Mouse (Mus musculus) intestine, embryonic 16.5 days (tissue): Measurements from ENCODE around the gene Wnt10a. TPM values are rescaled to one million over a fixed set of nuclear protein-coding genes. Genes with fewer than 3 reads are reported as not detected.
A peak's percentile ranks its signal among the peaks of the same experiment; 100 is the strongest.
"Not testable (repeated sequence)": the region's sequence is repeated elsewhere in the genome, so short reads cannot be mapped to it uniquely, and the experiment has no call there.

Experiments
- ATAC-seq: fragments of 200-750 bp; cut with Nextera tagmentation; 2 replicates; pipeline ENCODE4 v1.8.0; 2017; ENCODE audit warnings: moderate TSS enrichment, moderate library complexity
- H3K27ac ChIP-seq: fragments of 300-500 bp; sonication (generic); 2 replicates; pipeline ENCODE4 v1.5.1; 2014; ENCODE audit warnings: mild to moderate bottlenecking, low read length
- H3K27me3 ChIP-seq: fragments of 300-500 bp; sonication (generic); replicated peaks from 2 replicates; pipeline ENCODE4 v1.6.1; 2014; ENCODE audit warnings: low read length, control low read depth, mixed read lengths; ENCODE audit not compliant: control insufficient read depth, insufficient read depth
- H3K36me3 ChIP-seq: fragments of 300-500 bp; sonication (generic); 2 replicates; pipeline ENCODE4 v1.6.1; 2014; ENCODE audit warnings: low read length, control low read depth; ENCODE audit not compliant: control insufficient read depth, insufficient read depth
- H3K4me1 ChIP-seq: fragments of 300-500 bp; sonication (generic); 2 replicates; pipeline ENCODE4 v1.6.1; 2014; ENCODE audit warnings: low read length, control low read depth, mixed read lengths; ENCODE audit not compliant: control insufficient read depth, insufficient read depth
- H3K4me2 ChIP-seq: fragments of 300-500 bp; sonication (generic); 2 replicates; pipeline ENCODE4 v1.6.1; 2014; ENCODE audit warnings: low read depth, low read length, control low read depth
- H3K4me3 ChIP-seq: fragments of 300-500 bp; sonication (generic); 2 replicates; pipeline ENCODE4 v1.5.1; 2014; ENCODE audit warnings: mild to moderate bottlenecking, low read length
- H3K9ac ChIP-seq: fragments of 300-500 bp; sonication (generic); 2 replicates; pipeline ENCODE4 v1.6.1; 2014; ENCODE audit warnings: low read depth, low read length
- H3K9me3 ChIP-seq: fragments of 300-500 bp; sonication (generic); 2 replicates; pipeline ENCODE4 v1.6.1; 2016; ENCODE audit warnings: low read length, control low read depth; ENCODE audit not compliant: control insufficient read depth
- WGBS: fragments of 180-500 bp; shearing (Covaris S2); extraction: QIAGEN DNeasy Blood & Tissue Kit; methylation state at CpG from one replicate; pipeline ENCODE4 v1.1.7; 2014; 5-methylcytosine and 5-hydroxymethylcytosine counted together
- polyA plus RNA-seq: library from polyadenylated mRNA; unstranded; fragments of >200 nt; fragmentation: Nextera tagmentation; extraction: Ambion mirVana; gene quantifications from 2 replicates; pipeline ENCODE4 v1.2.1, GENCODE M21; 2015

Gene Wnt10a
- polyA plus RNA-seq, 1 experiment from 2014 or later, result 0.05 TPM

DNA sequence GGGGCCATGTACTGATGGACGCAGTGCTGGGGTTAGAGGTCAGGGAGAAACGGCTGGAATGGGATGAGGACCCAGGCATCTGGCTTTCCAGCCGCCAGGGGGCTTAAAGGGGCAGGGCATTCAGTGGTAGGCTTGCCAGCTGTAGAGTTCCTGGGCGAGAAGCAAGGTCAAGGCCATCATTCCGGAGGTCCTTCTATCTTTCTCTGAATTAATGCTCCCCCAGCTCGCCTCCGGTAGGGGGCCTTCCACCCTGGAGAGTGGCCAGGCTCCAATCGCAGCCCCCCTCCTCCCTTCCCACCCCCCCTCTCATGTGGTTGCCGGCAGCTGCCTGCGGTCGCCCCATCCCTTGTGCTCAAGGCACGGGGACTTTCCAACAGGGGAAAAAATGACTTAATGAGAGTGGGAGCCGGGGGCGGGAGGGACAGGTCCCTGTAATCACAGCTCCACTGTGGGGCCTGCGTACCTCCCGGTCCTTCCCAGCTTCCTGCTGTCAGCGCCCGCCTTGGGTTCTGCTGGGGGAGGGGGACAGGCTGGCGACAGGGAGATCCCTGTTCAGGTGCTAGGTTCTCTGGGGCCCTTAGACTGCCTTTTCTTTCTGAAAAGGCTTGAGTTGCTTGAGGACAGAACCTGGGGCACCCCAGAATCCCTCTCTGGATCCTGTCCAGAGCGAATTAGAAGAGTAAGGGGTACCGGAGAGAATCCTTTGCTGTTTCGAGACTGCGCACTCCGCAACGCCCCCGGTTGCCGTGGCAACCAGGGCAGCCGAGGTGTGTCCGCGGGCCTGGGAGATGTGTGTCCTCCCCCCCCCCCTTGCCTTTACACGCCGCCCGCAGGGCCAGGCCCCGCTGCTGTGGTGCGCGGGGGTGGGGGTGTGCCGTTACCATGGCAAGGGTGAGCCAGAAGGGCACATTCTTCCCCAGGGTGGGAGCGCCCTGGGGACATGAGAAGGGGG lies 15.3 kb downstream of the Wnt10a start:
- ATAC-seq, result no peak

DNA sequence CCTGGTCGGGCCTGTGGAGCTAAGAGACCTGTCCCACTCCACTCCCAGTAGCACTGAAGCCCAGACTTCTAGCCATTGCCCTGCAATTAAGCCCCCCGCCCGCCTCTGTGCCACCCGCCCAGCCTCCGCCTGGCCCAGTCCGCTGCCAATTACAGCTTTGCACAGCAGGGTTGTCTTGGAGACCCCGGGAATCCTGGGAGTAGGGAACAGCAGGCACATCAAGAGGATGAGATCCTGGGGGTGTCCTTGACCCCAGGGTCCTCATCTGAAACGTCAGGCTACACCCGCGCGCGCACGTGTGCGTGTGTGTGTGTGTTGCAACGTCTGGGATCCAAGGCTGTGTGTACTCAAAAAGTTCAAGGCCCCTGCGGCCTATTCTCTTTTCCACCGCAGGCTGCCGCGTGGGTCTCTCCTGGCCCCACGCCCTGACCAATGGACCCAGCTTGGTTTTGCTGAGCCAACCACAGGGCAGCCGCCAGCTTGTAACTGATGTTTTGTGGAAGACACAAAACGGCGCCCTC lies 16.3 kb downstream of the Wnt10a start:
- Histone ChIP-seq H3K36me3 (no peaks in the 10 kb centered on the region), H3K9ac (no peak overlapping the region), H3K4me1 (peaks cover 21% of the 10 kb centered on the region), H3K27me3 (peaks cover 62% of the 10 kb centered on the region), H3K4me3 (no peak overlapping the region), H3K9me3 (no peaks in the 10 kb centered on the region), H3K27ac (no peak overlapping the region), H3K4me2 (0 out of 2 replicates have a peak overlapping the region, but pooled peaks have one; percentile 5)
- WGBS, result 5% methylated on average over 23 of the region's 23 CpGs
- ATAC-seq, result peak; percentile 7; the same call in 1 of the 2 replicates

More for the DNA sequence above, 15.3 kb downstream of the Wnt10a start:
- Histone ChIP-seq H3K9ac (no peak overlapping the region; the same call in 1 of the 2 replicates), H3K27me3 (peaks cover 71% of the 10 kb centered on the region), H3K4me1 (peaks cover 21% of the 10 kb centered on the region), H3K27ac (no peak overlapping the region), H3K36me3 (no peaks in the 10 kb centered on the region), H3K4me2 (peak overlapping the region; percentile 34), H3K4me3 (peak overlapping the region; percentile 22), H3K9me3 (no peaks in the 10 kb centered on the region)
- under 1% methylated on average over 38 of the region's 38 CpGs for WGBS

DNA sequence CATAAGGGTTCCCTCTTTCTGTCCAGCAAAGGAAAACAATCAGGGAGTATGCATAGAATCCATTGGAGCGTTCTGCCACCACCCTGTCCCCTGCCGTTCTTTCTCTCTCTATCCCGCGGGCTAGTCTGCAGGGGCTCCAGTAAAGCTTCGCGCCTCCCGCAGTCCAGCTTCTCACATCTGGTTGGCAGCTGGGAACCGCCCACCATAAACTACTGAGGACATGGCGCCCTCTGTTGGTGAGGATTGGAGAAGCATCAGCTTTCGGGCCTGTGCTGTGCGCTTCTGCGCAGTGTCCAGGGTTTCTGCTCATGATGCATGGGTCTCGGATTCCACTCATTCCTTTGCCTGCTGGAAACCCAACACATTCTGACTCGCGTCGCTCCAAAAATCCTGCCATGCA lies 16.8 kb downstream of the Wnt10a start:
- Histone ChIP-seq H3K9ac (no peak overlapping the region), H3K9me3 (no peaks in the 10 kb centered on the region), H3K36me3 (no peaks in the 10 kb centered on the region), H3K4me2 (0 out of 2 replicates have a peak overlapping the region, but pooled peaks have one; percentile 23), H3K27me3 (peaks cover 57% of the 10 kb centered on the region), H3K27ac (no peak overlapping the region), H3K4me3 (0 out of 2 replicates have a peak overlapping the region, but pooled peaks have one; percentile 23), H3K4me1 (peaks cover 21% of the 10 kb centered on the region)
- 0% methylated on average over 16 of the region's 16 CpGs for WGBS
- peak; percentile 83 for ATAC-seq

DNA sequence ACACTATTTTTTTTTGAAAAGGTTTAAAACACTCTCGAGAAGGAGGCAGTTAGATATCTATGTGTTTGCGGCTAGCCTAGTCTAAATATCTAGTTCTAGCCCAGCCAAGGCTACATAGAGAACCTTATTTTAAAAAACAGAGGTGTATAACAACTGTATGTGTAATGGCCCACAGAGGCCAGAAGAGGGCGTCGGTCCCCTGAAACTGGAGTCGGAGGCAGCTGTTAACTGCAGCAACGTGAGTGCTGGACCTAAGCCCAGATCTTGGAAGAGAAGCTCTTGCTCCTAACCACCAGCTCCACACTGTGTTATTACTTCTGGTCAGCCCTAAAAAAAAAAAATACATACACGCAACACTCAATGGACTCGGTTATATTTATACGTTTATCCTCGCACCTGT lies 17.7 kb downstream of the Wnt10a start:
- Histone ChIP-seq H3K36me3 (no peaks in the 10 kb centered on the region), H3K4me2 (no peak overlapping the region), H3K9me3 (no peaks in the 10 kb centered on the region), H3K27me3 (peaks cover 48% of the 10 kb centered on the region), H3K4me3 (no peak overlapping the region), H3K4me1 (peaks cover 17% of the 10 kb centered on the region), H3K27ac (no peak overlapping the region), H3K9ac (no peak overlapping the region)
- 56% methylated on average over 10 of the region's 10 CpGs for WGBS
- ATAC-seq, result no peak

DNA sequence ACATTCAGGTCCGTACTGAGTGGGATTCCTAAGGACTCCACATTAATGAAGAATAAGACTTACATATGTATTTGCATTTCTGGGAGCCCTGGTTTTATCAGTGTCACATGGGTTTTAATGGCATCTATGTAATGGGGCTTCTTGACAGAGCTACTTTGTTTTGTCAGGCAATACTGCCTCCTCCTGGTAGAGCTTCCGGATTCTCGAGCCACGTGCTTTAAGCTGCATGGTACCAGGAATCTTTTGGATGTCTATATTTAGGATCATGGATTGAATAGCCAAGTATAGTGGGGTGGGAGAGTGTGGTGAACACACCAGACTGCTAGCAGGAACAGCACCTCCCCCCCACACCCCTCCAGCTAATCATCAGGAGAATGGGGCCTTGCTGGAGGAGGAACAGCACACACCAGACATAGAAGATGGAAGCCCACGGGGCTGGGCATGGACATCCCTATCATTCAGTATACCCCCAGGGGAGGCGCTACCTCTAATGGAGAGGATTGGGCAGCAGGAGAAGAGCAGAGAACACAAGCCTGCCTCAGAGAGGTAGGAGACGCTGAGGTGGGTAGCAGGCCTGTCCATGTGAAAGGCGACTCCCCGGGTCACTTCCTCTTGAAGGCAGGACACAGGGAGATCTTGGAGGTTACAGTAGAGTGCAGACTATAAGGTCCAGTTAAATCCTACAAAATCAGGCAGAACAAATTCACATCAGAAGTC lies 23.8 kb downstream of the Wnt10a start:
- Histone ChIP-seq H3K4me1 (no peaks in the 10 kb centered on the region), H3K27me3 (0 out of 2 replicates have a peak, but pooled peaks cover 2% of the 10 kb centered on the region), H3K4me3 (no peak overlapping the region), H3K36me3 (no peaks in the 10 kb centered on the region), H3K9ac (no peak overlapping the region), H3K9me3 (no peaks in the 10 kb centered on the region), H3K4me2 (no peak overlapping the region), H3K27ac (no peak overlapping the region)
- 76% methylated on average over 9 of the region's 9 CpGs for WGBS
- ATAC-seq, result no peak

DNA sequence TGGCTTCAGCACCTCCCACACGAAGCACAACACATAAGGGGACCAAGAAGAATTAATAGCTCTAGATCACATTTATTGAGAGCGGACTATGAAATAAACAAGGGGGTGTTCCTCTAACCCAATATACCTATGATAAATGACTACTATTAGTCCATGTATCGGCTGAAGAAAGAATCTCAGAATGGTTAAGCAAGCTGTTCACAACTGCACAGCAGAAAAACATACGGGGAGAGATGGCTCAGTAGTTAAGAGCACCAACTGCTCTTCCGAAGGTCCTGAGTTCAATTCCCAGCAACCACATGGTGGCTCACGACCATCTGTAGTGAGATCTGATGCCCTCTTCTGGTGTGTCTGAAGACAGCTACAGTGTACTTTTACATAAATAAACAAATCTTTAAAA lies 24.6 kb downstream of the Wnt10a start:
- not testable (repeated sequence) for H3K27me3 ChIP-seq, H3K36me3 ChIP-seq, H3K9me3 ChIP-seq, H3K4me3 ChIP-seq, ATAC-seq, H3K4me1 ChIP-seq, H3K27ac ChIP-seq, H3K9ac ChIP-seq, H3K4me2 ChIP-seq
- whole genome bisulfite sequencing, result 89% methylated on average over 6 of the region's 6 CpGs

DNA sequence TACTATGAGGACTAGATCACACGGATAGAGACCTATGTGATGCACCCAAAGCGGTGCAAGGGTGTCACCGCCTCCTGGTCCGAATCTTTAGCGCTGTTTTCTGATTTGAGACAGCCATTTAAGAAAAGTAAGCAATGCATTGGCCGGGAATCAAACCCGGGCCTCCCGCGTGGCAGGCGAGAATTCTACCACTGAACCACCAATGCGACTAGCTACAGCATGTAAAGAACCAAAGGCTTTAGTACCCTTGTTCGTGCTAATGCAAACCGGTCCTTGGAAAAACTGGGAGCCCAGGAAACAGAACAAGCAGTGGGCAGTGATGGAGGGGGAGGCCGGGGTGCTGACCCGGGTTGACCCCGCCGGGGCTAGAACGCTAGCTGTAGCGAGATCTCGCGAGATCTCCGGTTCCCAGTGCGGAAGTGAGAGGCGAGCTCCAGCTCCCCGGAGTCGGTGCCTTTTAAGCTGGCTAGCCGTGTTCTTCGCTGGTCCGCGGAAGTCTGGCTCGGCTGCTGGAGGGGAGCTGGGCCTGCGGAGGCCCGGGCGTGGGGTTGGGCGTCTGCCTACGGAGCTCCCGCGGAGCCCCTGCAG lies 25.4 kb downstream of the Wnt10a start:
- no peaks in the 10 kb centered on the region for H3K36me3 ChIP-seq
- H3K9ac ChIP-seq, result peak overlapping the region; percentile 93
- peak; percentile 95 for ATAC-seq
- H3K4me2 ChIP-seq, result peak overlapping the region; percentile 59
- peak overlapping the region; percentile 79 for H3K4me3 ChIP-seq
- WGBS, result 5% methylated on average over 38 of the region's 38 CpGs
- no peaks in the 10 kb centered on the region for H3K4me1 ChIP-seq
- H3K9me3 ChIP-seq, result no peaks in the 10 kb centered on the region
- no peaks in the 10 kb centered on the region for H3K27me3 ChIP-seq
- peak overlapping the region; percentile 93 for H3K27ac ChIP-seq

DNA sequence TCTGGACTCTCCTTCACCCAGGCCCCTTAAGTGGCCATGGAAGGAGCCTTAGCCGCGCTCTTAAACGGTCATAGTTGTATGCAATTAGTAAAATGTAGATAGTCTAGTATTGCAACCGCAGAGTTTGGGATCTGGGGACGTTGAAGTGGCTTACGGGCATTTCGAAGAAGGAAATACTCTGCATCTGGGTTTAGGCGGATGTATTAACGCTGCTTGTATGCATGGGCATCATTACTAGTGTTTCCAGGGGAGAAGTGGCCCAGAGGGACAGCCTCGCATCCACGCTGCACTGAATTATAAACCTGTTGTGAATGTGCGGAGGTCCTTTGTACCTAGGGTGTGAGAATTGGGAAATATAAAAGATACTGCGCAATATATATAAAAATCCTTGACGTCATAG lies 25.9 kb downstream of the Wnt10a start:
- Histone ChIP-seq H3K4me2 (peak overlapping the region; percentile 59), H3K9me3 (no peaks in the 10 kb centered on the region), H3K27me3 (no peaks in the 10 kb centered on the region), H3K36me3 (no peaks in the 10 kb centered on the region), H3K4me1 (no peaks in the 10 kb centered on the region), H3K4me3 (peak overlapping the region; percentile 79), H3K9ac (peak overlapping the region; percentile 93), H3K27ac (peak overlapping the region; percentile 93)
- 12% methylated on average over 14 of the region's 14 CpGs for WGBS
- ATAC-seq, result peak; percentile 47

DNA sequence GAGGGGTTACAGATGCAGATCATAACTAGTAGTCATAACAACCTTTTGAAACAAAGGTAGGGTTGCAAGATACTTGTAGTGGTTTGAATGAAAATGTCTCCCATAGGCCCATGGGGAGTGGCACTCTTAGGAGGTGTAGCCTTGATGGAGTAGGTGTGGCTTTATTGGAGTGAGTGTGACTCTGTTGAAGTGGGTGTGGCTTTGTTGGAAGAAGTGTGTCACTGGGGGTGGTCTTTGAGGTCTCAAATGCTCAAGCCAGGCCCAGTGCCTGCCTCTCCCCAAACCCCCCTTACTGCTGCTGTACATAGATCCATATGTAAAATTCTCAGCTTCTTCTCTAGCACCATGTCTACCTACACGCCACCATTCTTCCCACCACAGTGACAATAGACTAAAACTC lies 27.2 kb downstream of the Wnt10a start:
- Histone ChIP-seq H3K27me3 (no peaks in the 10 kb centered on the region), H3K9me3 (no peaks in the 10 kb centered on the region), H3K36me3 (no peaks in the 10 kb centered on the region), H3K4me2 (no peak overlapping the region), H3K4me3 (no peak overlapping the region), H3K9ac (no peak overlapping the region), H3K27ac (no peak overlapping the region), H3K4me1 (no peaks in the 10 kb centered on the region)
- ATAC-seq, result no peak
- WGBS, result 97% methylated on average over 1 of the region's 1 CpGs
